Mouse (Mus musculus) limb, embryonic 14.5 days (tissue): ENCODE measurements around the gene Ky. TPM values are rescaled to one million over a fixed set of nuclear protein-coding genes. Genes with fewer than 3 reads are reported as not detected.
A peak's percentile ranks its signal among the peaks of the same experiment; 100 is the strongest.

Source experiments
- ATAC-seq: fragments of 200-750 bp; cut with Nextera tagmentation; 2 replicates; pipeline ENCODE4 v1.8.0; 2017; ENCODE audit warnings: low read depth, moderate number of reproducible peaks, moderate TSS enrichment; ENCODE audit not compliant: low FRiP score
- DNase-seq: peaks from one replicate; pipeline ENCODE4 v3.0.0-alpha.2; 2015; ENCODE audit warnings: low spot score
- H3K27ac ChIP-seq: fragments of 300-500 bp; sonication (generic); replicated peaks from 2 replicates; pipeline ENCODE4 v1.5.1; 2014; ENCODE audit warnings: low read depth, mild to moderate bottlenecking, low read length, moderate library complexity, mixed read lengths
- H3K27me3 ChIP-seq: fragments of 300-500 bp; sonication (generic); 2 replicates; pipeline ENCODE4 v1.6.1; 2014; ENCODE audit warnings: low read length, mixed read lengths; ENCODE audit not compliant: control insufficient read depth, insufficient read depth
- H3K36me3 ChIP-seq: fragments of 300-500 bp; sonication (generic); 2 replicates; pipeline ENCODE4 v1.6.1; 2014; ENCODE audit warnings: mild to moderate bottlenecking, low read length, moderate library complexity, mixed read lengths; ENCODE audit not compliant: control insufficient read depth, insufficient read depth
- H3K4me1 ChIP-seq: fragments of 300-500 bp; sonication (generic); 2 replicates; pipeline ENCODE4 v1.6.1; 2014; ENCODE audit warnings: antibody characterized with exemption, low read length, mixed read lengths; ENCODE audit not compliant: control insufficient read depth, insufficient read depth
- H3K4me2 ChIP-seq: fragments of 300-500 bp; sonication (generic); replicated peaks from 2 replicates; pipeline ENCODE4 v1.6.1; 2014; ENCODE audit warnings: low read depth, mild to moderate bottlenecking, low read length, moderate library complexity; ENCODE audit not compliant: severe bottlenecking
- H3K4me3 ChIP-seq: fragments of 300-500 bp; sonication (generic); replicated peaks from 2 replicates; pipeline ENCODE4 v1.5.1; 2014; ENCODE audit warnings: low read length
- H3K9ac ChIP-seq: fragments of 300-500 bp; sonication (generic); 2 replicates; pipeline ENCODE4 v1.6.1; 2014; ENCODE audit warnings: mild to moderate bottlenecking, low read depth, low read length, moderate library complexity; ENCODE audit not compliant: severe bottlenecking
- H3K9me3 ChIP-seq: fragments of 300-500 bp; sonication (generic); 2 replicates; pipeline ENCODE4 v1.6.1; 2016; ENCODE audit warnings: low read length; ENCODE audit not compliant: control insufficient read depth
- POLR2A ChIP-seq: fragments of 200-500 bp; IDR thresholded peaks from 2 replicates; pipeline ENCODE4 v1.8.0; 2012; ENCODE audit warnings: inconsistent platforms, mild to moderate bottlenecking, moderate library complexity, borderline replicate concordance; ENCODE audit not compliant: insufficient read depth, insufficient read length; ENCODE audit errors: extremely low read depth
- WGBS: fragments of 180-500 bp; shearing (Covaris S2); extraction: QIAGEN DNeasy Blood & Tissue Kit; methylation state at CpG from one replicate; pipeline ENCODE4 v1.1.7; 2014; 5-methylcytosine and 5-hydroxymethylcytosine counted together
- polyA plus RNA-seq, 2 experiments: library from polyadenylated mRNA; depleted of rRNA in 1 of 2; stranded (reverse) in 1 of 2; unstranded in 1 of 2; fragments of >200 nt; fragmentation: Nextera tagmentation in 1 of 2; extraction: Ambion mirVana in 1 of 2; gene quantifications; 2 replicates each; pipeline versions ENCODE4 v1.2.1 to v1.2.3; 2012 to 2014

Gene Ky
- polyA plus RNA-seq, 2 experiments, result 1.2 to 3.2 TPM

DNA sequence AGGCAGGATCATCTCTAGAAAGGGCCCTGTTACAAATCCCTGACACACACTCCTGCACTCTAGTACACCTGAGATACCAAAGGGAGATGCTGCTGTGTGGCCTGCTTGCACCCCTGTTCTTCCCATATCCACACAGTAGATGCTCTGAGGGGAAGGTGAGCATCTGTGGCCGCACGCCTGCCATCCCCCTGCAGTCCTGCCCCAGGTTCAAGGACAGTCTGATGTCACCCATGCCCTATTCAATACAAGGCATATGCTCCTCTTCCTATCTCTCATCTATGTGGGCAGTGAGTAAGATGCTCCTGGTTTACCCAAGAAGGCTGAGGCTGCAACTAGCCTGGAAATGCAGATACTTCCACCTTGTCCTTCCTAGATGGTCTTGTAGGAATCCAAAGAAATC, 11.6 kb upstream of the Ky start:
- Histone ChIP-seq H3K9ac (no peak overlapping the region), H3K4me3 (no peak overlapping the region), H3K27ac (no peak overlapping the region), H3K4me1 (no peaks in the 10 kb centered on the region), H3K9me3 (no peaks in the 10 kb centered on the region), H3K4me2 (no peak overlapping the region), H3K36me3 (no peaks in the 10 kb centered on the region), H3K27me3 (no peaks in the 10 kb centered on the region)
- no peak for TF ChIP-seq POLR2A
- ATAC-seq (no peak), DNase-seq (no peak)
- WGBS, result 95% methylated on average over 2 of the region's 2 CpGs

DNA sequence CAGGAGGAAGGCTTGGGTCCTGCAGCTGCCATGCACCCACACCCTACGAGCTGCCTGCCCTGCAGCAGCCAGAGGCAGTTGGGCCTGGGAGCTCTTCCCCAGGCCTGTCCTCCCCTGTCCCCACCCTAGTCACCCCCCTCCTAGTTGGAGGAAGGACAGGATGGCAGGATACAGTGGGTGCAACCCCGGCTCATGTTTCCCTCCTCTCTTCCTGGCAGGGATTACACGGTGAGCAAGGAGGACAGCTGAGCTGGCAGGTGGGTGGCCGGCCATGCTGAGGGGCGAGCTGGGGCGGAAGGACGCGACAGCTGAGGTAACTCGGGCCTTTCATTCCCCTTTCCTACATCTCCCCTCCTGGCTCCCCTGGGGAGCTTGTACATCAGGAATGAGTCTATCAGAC, 11.1 kb upstream of the Ky start:
- no peak overlapping the region for H3K27ac ChIP-seq
- no peak overlapping the region for H3K4me3 ChIP-seq
- H3K36me3 ChIP-seq, result no peaks in the 10 kb centered on the region
- no peaks in the 10 kb centered on the region for H3K4me1 ChIP-seq
- DNase-seq, result no peak
- no peak overlapping the region for H3K4me2 ChIP-seq
- ATAC-seq, result peak; percentile 79
- H3K27me3 ChIP-seq, result no peaks in the 10 kb centered on the region
- 75% methylated on average over 8 of the region's 9 CpGs for whole genome bisulfite sequencing
- no peaks in the 10 kb centered on the region for H3K9me3 ChIP-seq
- no peak overlapping the region for H3K9ac ChIP-seq
- TF ChIP-seq POLR2A, result no peak

DNA sequence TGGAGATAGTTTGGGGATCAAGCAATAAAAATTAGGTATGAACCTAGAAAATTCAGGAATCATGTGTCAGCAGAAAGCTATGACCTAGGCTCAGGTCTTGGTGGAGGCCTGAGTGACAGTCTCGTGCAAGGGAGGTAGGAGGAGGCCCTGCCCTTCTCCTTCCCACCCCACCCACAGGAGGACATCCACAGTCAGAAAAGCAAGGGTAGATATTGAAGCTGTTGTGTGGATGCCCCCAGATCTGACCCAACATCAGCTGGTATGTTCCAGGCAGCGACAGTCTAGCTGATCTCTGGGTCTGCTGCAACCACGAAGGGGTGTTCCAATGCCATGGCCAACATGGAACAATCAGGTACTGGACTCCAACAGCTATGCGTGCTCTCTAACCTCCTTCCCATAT, 10.3 kb upstream of the Ky start:
- DNase-seq (no peak), ATAC-seq (no peak)
- no peak overlapping the region for H3K9ac ChIP-seq
- no peaks in the 10 kb centered on the region for H3K4me1 ChIP-seq
- H3K36me3 ChIP-seq, result no peaks in the 10 kb centered on the region
- no peak overlapping the region for H3K4me3 ChIP-seq
- 92% methylated on average over 4 of the region's 4 CpGs for WGBS
- TF ChIP-seq POLR2A, result no peak
- no peak overlapping the region for H3K4me2 ChIP-seq
- no peaks in the 10 kb centered on the region for H3K27me3 ChIP-seq
- H3K27ac ChIP-seq, result no peak overlapping the region
- H3K9me3 ChIP-seq, result no peaks in the 10 kb centered on the region

DNA sequence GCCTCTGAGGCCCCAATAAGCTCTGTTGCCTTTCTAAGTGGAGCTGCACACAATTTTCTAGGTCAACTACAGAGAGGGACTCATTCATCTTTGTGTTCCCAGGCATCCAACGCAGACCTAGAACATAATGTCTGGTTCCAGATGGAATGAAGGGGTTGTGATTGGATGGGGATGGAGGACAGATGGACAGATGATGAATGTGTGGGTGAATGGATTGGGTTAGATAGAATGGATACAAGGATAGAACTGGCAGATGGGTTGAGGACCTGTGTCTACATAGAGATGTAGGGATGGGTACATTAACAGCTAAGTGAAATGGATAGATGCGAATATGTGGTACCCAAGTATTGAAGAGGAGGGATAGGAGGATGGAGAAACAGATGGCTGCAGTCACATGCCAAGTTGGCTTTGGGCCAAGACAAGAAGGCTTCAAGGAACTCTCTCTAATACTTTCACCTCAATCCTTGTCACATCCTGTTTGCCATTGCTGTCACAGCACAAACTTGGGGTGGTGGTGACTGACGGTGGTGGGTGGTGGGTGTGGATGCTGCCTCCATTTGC, 9.0 kb upstream of the Ky start:
- no peaks in the 10 kb centered on the region for H3K9me3 ChIP-seq
- ATAC-seq (no peak), DNase-seq (no peak)
- no peak overlapping the region for H3K9ac ChIP-seq
- no peak overlapping the region for H3K4me3 ChIP-seq
- H3K4me2 ChIP-seq, result no peak overlapping the region
- H3K27me3 ChIP-seq, result no peaks in the 10 kb centered on the region
- H3K27ac ChIP-seq, result no peak overlapping the region
- 91% methylated on average over 3 of the region's 3 CpGs for WGBS
- H3K36me3 ChIP-seq, result no peaks in the 10 kb centered on the region
- H3K4me1 ChIP-seq, result no peaks in the 10 kb centered on the region
- TF ChIP-seq POLR2A, result no peak

DNA sequence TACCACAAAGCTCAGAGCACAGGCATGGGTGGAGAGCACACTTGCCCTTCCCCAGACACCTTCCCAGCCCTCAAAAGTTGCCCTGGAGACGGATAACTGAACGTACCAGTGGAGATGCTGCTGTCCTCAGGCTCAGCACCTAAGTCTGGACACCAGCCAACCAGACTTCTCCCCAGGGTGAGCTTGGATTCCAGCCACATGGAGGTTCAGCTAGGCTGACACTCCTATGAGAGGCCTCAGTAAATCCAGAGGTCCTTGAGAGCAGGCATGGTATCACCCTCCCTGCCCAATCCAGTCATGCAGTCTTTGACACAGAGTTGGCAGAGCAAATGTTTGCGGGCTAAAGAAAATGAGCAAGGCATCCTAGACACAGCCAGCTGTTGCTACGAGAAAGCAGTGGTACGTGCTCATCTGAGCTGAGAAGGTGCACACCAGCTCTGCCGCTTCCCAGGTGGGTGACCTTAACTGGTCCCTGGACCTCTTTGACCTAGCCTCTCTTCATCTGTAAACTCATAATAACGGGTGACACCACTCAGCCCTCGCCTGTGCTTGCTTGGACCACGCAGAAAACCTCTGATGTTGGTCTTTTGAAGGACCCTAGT, 8.4 kb upstream of the Ky start:
- Histone ChIP-seq H3K27me3 (no peaks in the 10 kb centered on the region), H3K4me1 (no peaks in the 10 kb centered on the region), H3K9ac (no peak overlapping the region), H3K36me3 (no peaks in the 10 kb centered on the region), H3K9me3 (no peaks in the 10 kb centered on the region), H3K27ac (no peak overlapping the region), H3K4me2 (no peak overlapping the region), H3K4me3 (no peak overlapping the region)
- no peak for DNase-seq
- no peak for TF ChIP-seq POLR2A
- no peak for ATAC-seq
- WGBS, result 81% methylated on average over 9 of the region's 9 CpGs

DNA sequence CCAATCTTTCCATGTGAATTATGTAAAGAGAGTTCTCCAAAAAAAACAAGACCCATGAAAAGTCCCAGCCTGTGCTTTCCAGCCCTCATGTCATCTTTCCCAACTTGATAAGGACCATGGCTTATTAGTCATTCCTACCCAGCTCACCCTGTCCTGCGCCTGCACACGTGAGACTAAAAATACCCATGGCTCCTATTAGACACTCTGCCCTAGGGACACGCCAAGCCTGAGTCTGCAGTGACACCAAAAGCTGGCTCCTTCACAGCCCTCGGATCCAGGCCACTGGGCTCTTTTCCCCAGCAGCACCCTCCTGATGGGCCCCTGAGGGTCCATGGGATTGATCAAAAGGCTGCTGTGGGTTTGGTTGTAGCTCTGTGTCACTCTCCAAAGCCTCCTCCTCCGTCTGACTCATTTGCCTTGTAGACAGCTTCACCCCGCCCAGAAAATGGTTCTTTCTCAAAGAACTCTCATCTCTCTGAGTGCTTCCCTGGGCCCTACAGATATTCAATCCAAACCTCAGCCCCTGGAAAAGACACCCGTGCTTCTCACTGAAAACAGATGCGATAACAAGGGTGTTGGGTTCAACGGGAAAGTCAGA, 7.6 kb upstream of the Ky start:
- H3K4me1 ChIP-seq, result no peaks in the 10 kb centered on the region
- DNase-seq (no peak), ATAC-seq (no peak)
- H3K9ac ChIP-seq, result no peak overlapping the region
- no peaks in the 10 kb centered on the region for H3K36me3 ChIP-seq
- H3K4me3 ChIP-seq, result no peak overlapping the region
- H3K9me3 ChIP-seq, result no peaks in the 10 kb centered on the region
- WGBS, result 83% methylated on average over 9 of the region's 9 CpGs
- no peak overlapping the region for H3K4me2 ChIP-seq
- no peaks in the 10 kb centered on the region for H3K27me3 ChIP-seq
- TF ChIP-seq POLR2A, result no peak
- H3K27ac ChIP-seq, result no peak overlapping the region
